Mouse (Mus musculus): ENCODE results near the gene Gm8251. TPM values are rescaled to one million over a fixed set of nuclear protein-coding genes. Genes with fewer than 3 reads are reported as not detected.

Gene Gm8251
- polyA plus RNA-seq, 1 experiment from 2014 or later = 0.11 TPM

DNA sequence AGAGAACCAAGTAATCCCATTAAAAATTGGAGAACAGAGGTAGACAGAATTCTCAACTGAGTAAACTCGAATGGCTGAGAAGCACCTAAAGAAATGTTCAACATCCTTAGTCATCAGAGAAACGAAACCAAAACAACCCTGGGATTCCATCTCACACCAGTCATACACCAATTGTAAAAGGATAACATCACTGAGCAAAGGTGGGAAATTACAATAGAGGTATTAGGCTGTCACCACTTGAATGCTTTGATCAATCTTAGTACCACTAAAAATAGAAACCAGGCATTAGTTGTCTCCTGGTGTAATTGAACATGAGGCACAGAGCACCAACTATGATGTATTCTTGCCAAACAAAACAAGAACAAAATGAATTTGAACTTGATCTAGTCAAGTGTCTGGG, 29.5 kb downstream of the Gm8251 start:
- 76% methylated on average over 2 of the region's 2 CpGs for WGBS
- Histone ChIP-seq H3K36me3 (no peaks in the 10 kb centered on the region), H3K9ac (replicated peaks) (no peak overlapping the region), H3K27me3 (no peaks in the 10 kb centered on the region), H3K9me3 (no peaks in the 10 kb centered on the region), H3K4me3 (replicated peaks) (no peak overlapping the region), H3K27ac (no peak overlapping the region), H3K4me1 (replicated peaks) (no peaks in the 10 kb centered on the region), H3K4me2 (replicated peaks) (no peak overlapping the region)
- no peak for ATAC-seq

- no peak overlapping the region for H3K27ac ChIP-seq
- no peaks in the 10 kb centered on the region for H3K27me3 ChIP-seq
- no peaks in the 10 kb centered on the region for H3K4me1 ChIP-seq (replicated peaks)
- H3K36me3 ChIP-seq = no peaks in the 10 kb centered on the region
- H3K4me3 ChIP-seq (replicated peaks) = no peak overlapping the region
- H3K9me3 ChIP-seq = no peaks in the 10 kb centered on the region
- H3K9ac ChIP-seq (replicated peaks) = no peak overlapping the region
- WGBS = 68% methylated on average over 1 of the region's 1 CpGs
- H3K4me2 ChIP-seq (replicated peaks) = no peak overlapping the region
- no peak for ATAC-seq
Measured at GRCm38 (mm10) chr1:44027651-44028050, 34.1 kb downstream of the Gm8251 start.

DNA sequence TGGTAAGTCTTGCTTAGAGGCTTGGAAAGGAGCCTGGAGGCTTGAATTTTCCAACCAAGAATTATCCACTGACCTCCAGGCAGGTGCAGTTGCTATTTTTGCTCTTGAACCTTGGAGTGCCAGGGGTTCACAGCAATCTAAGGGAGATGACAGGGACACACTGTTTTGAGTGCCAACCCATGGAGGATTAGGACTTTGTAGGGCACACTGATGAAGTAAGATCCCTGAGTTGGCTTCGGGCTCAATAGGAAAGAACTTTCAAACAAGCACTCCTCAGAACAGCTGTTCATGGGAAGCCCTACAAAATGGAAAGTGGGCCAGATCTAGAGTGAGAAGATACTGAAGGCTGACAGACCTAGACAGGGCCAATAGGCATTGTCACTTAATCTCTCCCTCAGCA, 39.1 kb downstream of the Gm8251 start:
- Histone ChIP-seq H3K4me2 (replicated peaks) (no peak overlapping the region), H3K27me3 (no peaks in the 10 kb centered on the region), H3K4me3 (replicated peaks) (no peak overlapping the region), H3K36me3 (no peaks in the 10 kb centered on the region), H3K9me3 (no peaks in the 10 kb centered on the region), H3K9ac (replicated peaks) (no peak overlapping the region), H3K4me1 (replicated peaks) (no peaks in the 10 kb centered on the region), H3K27ac (no peak overlapping the region)
- ATAC-seq = no peak
- 91% methylated on average over 1 of the region's 1 CpGs for WGBS

DNA sequence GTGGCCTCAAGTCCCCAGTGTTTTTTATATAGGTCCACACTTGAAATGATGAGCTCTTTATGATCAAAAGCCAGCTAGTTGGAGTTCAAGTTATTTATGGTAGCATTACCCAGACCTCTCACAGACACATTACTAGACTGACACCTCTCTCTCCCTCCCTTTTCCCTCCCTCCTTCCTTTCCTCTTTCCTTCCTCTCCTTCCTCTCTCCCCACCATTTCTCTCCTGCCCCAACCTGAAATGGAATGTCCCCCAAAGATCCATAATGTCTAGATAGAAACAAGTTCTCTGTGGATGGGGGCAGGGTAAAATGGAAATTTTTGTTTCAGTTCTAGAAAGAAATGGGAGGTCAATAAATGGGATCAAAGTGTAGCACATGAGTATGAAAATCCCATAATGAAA, 41.8 kb downstream of the Gm8251 start, which contains the start of gene Mettl21c:
TSS of gene Mettl21c (minus strand) at position 101 of the 400 bp plus-strand sequence.
- H3K27ac ChIP-seq = no peak within 1 kb of the TSS
- H3K27me3 ChIP-seq = no peaks in the 10 kb centered on the region
- H3K9me3 ChIP-seq = no peaks in the 10 kb centered on the region
- no peaks in the 10 kb centered on the region for H3K36me3 ChIP-seq
- H3K4me1 ChIP-seq (replicated peaks) = no peaks in the 10 kb centered on the region
- no peak within 1 kb of the TSS for H3K9ac ChIP-seq (replicated peaks)
- H3K4me2 ChIP-seq (replicated peaks) = no peak within 1 kb of the TSS
- H3K4me3 ChIP-seq (replicated peaks) = no peak within 1 kb of the TSS
- no peak for ATAC-seq

GRCm38 (mm10) chr1:44015556-44015955, 46.2 kb downstream of the Gm8251 start:
- no peaks in the 10 kb centered on the region for H3K4me1 ChIP-seq (replicated peaks)
- no peaks in the 10 kb centered on the region for H3K27me3 ChIP-seq
- H3K4me3 ChIP-seq (replicated peaks) = no peak overlapping the region
- no peak for ATAC-seq
- no peak overlapping the region for H3K27ac ChIP-seq
- no peak overlapping the region for H3K9ac ChIP-seq (replicated peaks)
- H3K36me3 ChIP-seq = no peaks in the 10 kb centered on the region
- no peaks in the 10 kb centered on the region for H3K9me3 ChIP-seq
- WGBS = 86% methylated on average over 2 of the region's 2 CpGs
- H3K4me2 ChIP-seq (replicated peaks) = no peak overlapping the region

Other genes starting within 250 kb of the Gm8251 start
- 14.8 and 16.3 TPM in 2 replicates for gene Uxs1, start 234.1 kb downstream of the Gm8251 start, polyA plus RNA-seq (2015; fragmentation: Nextera tagmentation; extraction: Ambion mirVana)
- gene Tpp2, start 128.3 kb downstream of the Gm8251 start, polyA plus RNA-seq (2015; fragmentation: Nextera tagmentation; extraction: Ambion mirVana) = 58.8 and 68.1 TPM in 2 replicates
- gene Mettl21c, start 41.9 kb downstream of the Gm8251 start, polyA plus RNA-seq (2015; fragmentation: Nextera tagmentation; extraction: Ambion mirVana) = 1.3 and 1.4 TPM in 2 replicates
- gene Tex30, start 40.5 kb upstream of the Gm8251 start, polyA plus RNA-seq (2015; fragmentation: Nextera tagmentation; extraction: Ambion mirVana) = 62.3 and 66.8 TPM in 2 replicates
- 33.4 and 35.1 TPM in 2 replicates for gene Kdelc1, start 56.9 kb upstream of the Gm8251 start, polyA plus RNA-seq (2015; fragmentation: Nextera tagmentation; extraction: Ambion mirVana)
- 30.5 and 30.8 TPM in 2 replicates for gene Bivm, start 57.0 kb upstream of the Gm8251 start, polyA plus RNA-seq (2015; fragmentation: Nextera tagmentation; extraction: Ambion mirVana)
- gene Ercc5, start 85.8 kb upstream of the Gm8251 start, polyA plus RNA-seq (2015; fragmentation: Nextera tagmentation; extraction: Ambion mirVana) = 39.7 and 40.0 TPM in 2 replicates
- gene Mettl21e, start 157.0 kb upstream of the Gm8251 start, polyA plus RNA-seq (2015; fragmentation: Nextera tagmentation; extraction: Ambion mirVana) = not detected in 2 replicates